Mouse (Mus musculus): ENCODE measurements at regions not wholly inside any gene's neighbourhood (a gene's known extent, or its start where the extent isn't known, plus 50 kb on each side); places are given as distances from the start of the nearest gene placed in this dataset.

DNA sequence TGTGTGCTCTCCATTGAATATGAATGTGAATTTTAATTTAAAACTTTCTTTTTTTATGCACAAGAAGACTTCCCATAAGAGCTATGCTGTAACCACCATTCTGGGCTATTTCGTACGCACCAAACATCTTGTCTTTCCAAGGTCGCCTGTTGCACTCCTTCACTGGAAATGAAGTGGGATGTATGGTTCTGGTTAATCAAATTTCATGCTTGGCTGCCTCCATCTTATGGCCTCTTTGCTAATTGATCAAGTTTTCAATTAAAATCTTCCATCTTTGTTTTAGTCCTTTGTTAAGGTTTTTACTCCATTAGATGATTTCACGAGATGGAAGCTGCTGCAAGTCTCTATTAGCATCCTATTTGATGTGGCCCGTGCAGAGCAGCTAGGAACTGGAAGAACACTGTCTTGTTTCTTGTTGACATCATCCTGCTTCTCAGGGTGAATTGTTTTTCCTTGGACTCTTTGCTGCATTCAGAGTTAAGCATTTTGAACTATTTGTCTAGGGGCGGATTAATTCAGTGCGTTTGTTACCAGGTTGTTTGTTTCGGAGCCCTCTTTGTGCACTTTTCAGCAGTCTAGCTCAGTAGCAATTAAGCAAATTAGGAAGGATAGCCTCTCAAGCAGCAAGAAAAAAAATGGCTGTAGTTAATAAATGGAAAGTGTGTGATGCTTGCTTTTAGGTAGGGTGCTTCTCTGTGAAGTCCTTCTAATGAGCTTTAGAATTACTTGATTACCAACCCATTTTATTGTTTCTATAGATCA is 147.4 kb upstream of the Alcam start:
- no peak for DNase-seq

- DNase-seq: peak; percentile 14
Measured at GRCm38 (mm10) chr16:52598232-52598631, 144.4 kb upstream of the Alcam start.

- no peak for DNase-seq
Measured at GRCm38 (mm10) chr16:52597181-52597580, 143.3 kb upstream of the Alcam start.

DNA sequence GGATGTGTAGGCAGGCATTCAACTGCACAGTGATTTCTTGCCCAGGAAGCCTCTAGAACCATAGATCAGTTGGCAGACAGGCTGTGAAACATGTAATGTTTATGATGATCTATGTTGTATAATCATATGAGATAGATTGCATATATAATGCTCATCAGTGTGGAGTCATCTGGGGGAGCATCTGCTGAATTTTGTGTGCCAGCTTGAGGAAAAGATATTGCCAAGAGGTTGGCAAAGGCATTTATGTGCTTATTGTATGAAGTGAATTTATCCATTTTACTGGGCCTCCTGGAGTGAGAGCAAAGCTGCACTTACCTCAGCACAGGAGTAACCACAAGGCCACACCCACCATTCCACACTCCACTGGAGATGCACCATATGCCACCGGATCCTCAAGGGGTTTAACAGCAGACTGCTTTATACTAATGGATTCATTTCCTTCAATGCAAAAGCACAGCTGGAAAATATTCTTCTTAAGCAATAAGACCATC is 134.5 kb upstream of the Alcam start:
- no peak for DNase-seq

DNA sequence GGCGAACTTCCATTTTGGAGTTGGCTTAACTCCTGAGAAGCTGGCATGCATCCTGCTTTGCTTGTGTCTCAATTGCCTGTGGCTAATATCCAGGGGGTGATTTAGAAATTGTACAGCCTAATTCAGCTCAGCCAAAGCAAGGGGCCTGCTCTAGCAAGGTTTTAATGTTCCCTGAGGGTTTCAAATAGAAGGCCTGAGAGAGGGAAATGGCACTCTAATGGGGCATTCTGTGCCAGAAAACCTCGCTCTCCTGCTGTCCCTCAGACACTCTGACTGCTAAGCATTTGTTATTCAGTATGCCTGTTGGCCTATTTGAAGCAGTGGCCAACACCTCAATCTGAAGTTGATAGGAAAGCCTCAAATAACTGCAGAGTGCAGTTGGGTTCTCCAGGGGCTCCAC is 115.2 kb upstream of the Alcam start:
- DNase-seq: no peak

DNA sequence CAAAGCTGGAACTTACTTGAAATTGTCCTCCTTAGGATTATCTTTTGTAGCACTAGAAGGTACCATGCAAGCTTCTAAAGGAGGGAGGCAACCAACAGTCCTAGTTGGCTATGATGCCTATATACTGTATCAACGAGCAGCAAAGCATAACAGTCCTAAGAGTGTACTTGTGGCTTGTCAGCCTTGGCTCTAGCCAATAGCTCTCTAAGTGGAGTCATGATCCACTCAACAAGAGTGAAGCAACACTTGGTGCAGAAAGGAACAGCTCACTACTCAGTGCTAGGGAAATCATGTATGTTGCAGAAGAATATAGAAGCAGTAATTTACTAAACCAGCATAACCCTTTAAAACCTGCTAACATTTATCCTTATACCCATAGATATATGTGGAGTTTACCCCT is 82.4 kb upstream of the Alcam start:
- DNase-seq: no peak

DNA sequence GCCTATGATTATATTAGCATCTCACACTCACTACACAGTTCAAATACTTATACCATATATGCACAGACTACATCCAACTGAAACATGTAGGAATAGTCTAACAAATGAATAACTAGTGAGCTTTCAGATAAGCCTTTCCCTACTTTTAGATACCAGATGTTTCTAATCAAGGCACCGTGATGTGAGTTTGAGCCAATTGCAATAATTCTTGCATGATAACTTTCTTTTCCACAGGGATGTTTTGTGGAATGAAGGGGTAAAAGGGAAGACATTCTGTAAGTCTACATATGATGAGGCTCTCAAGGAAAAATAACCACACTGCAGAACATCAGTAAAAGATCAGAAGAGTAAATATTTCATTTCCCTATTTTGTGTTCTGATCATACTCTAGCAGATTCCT is 80.7 kb upstream of the Alcam start:
- DNase-seq: no peak

DNA sequence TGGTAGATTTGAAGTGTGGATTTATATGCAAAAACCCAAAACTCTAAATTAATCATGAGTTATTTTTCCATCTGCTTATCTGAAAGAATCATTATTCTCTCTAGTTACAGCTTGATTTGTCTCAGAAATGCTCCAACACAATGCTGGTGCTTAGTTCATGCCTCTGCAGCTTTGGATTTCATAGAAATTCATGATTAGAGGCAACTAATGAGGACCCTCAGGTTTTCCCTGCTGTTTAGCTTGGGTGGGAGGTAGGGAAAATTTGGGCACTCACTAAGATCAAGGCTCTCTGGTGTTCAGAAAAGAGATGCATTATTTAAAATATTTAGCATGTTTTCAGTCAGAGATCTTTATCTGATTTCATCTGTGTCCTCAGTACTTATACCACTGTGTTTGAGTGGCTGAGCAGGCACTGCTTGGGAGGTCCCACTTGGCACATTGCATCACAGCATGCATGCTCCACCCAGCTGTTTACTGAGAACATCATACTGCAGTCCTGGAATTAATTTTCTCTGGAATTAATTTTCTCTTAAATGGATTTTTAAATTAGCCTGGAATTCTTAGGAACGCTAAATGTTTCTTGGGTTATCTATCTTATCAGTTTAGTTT is 78.7 kb upstream of the Alcam start:
- no peak for DNase-seq

GRCm38 (mm10) chr16:52513546-52514409 is 59.9 kb upstream of the Alcam start:
- no peak for DNase-seq

DNA sequence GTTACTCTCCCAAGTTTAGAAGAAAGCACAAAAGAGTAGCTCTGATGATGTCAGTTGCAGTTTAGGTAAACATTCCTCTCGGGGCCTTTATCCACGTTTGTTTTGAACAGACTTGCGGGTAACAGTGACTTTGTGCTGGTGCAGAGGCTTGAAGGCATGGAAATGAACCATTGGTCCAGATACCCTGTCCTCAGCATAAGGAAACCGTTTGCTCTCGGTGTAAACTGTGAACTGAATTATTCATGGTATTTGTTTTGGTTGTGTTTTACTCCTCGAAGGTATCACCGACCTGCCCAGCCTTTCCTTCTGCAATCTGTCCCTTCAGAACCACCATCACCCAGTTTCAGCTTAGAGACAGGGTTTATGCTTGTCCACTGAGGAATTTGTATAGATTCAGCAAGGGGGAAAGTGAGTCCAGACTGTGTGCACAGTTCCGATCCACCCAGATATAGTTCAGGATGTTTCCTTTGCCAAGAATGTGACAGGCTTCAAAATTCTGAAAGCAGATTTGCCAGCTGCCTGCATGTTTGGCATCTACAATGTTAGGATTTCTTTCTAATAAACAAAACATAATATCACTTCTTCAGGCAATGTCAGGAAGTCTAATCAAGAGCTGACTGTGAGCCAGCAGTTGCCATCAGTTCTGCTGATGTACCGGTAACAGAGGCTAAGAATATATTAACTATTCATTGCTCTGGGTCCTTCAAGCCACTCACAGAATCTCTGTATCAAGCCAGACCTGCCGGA is 54.9 kb upstream of the Alcam start:
- no peak for DNase-seq

Measured in heart, postnatal 4 days (tissue).